Mouse (Mus musculus): ENCODE results near the gene Trp53. TPM values are rescaled to one million over a fixed set of nuclear protein-coding genes. Genes with fewer than 3 reads are reported as not detected.

The Trp53 gene
- polyA plus RNA-seq, 1 experiment: 13.6 TPM

GRCm38 (mm10) chr11:69580572-69581146 lies 500 bp downstream of the Trp53 start:
- Histone ChIP-seq H3K4me1 (ENCODE audit: control insufficient read depth, insufficient read depth, insufficient read length, low read length) (peaks cover 5% of the 10 kb centered on the region), H3K27ac (replicated peaks; ENCODE audit: low read depth, low read length) (peak overlapping the region; percentile 97), H3K4me3 (ENCODE audit: insufficient read depth, low read depth, low read length) (peak overlapping the region; percentile 89)

- Histone ChIP-seq H3K27ac (replicated peaks; ENCODE audit: low read depth, low read length) (peak overlapping the region; percentile 97), H3K4me3 (ENCODE audit: insufficient read depth, low read depth, low read length) (peak overlapping the region; percentile 89), H3K4me1 (ENCODE audit: control insufficient read depth, insufficient read depth, insufficient read length, low read length) (peaks cover 5% of the 10 kb centered on the region)
These were observed 1.1 kb downstream of the Trp53 start for GRCm38 (mm10) chr11:69581147-69581688.

GRCm38 (mm10) chr11:69581814-69582213 lies 1.7 kb downstream of the Trp53 start:
- Histone ChIP-seq H3K4me3 (ENCODE audit: insufficient read depth, low read depth, low read length) (peak overlapping the region; percentile 89), H3K4me1 (ENCODE audit: control insufficient read depth, insufficient read depth, insufficient read length, low read length) (peaks cover 5% of the 10 kb centered on the region), H3K27ac (replicated peaks; ENCODE audit: low read depth, low read length) (peak overlapping the region; percentile 51)

GRCm38 (mm10) chr11:69582230-69582805 lies 2.2 kb downstream of the Trp53 start:
- peaks cover 5% of the 10 kb centered on the region for H3K4me1 ChIP-seq (ENCODE audit: control insufficient read depth, insufficient read depth, insufficient read length, low read length)
- H3K27ac ChIP-seq (replicated peaks; ENCODE audit: low read depth, low read length): peak overlapping the region; percentile 7; the same call in 1 of the 2 replicates
- 0 out of 2 replicates have a peak overlapping the region, but pooled peaks have one; percentile 2 for H3K4me3 ChIP-seq (ENCODE audit: insufficient read depth, low read depth, low read length)

GRCm38 (mm10) chr11:69584008-69584407 lies 3.8 kb downstream of the Trp53 start:
- peaks cover 5% of the 10 kb centered on the region for H3K4me1 ChIP-seq (ENCODE audit: control insufficient read depth, insufficient read depth, insufficient read length, low read length)
- H3K4me3 ChIP-seq (ENCODE audit: insufficient read depth, low read depth, low read length): no peak overlapping the region
- no peak overlapping the region for H3K27ac ChIP-seq (replicated peaks; ENCODE audit: low read depth, low read length)

- H3K4me3 ChIP-seq (ENCODE audit: insufficient read depth, low read depth, low read length): no peak overlapping the region
- H3K4me1 ChIP-seq (ENCODE audit: control insufficient read depth, insufficient read depth, insufficient read length, low read length): peaks cover 5% of the 10 kb centered on the region
- H3K27ac ChIP-seq (replicated peaks; ENCODE audit: low read depth, low read length): no peak overlapping the region
These were observed 4.8 kb downstream of the Trp53 start for GRCm38 (mm10) chr11:69584937-69585336.

GRCm38 (mm10) chr11:69585718-69586325 lies 5.7 kb downstream of the Trp53 start:
- H3K27ac ChIP-seq (replicated peaks; ENCODE audit: low read depth, low read length): no peak overlapping the region

GRCm38 (mm10) chr11:69589207-69589834 lies 9.2 kb downstream of the Trp53 start:
- H3K4me1 ChIP-seq (ENCODE audit: control insufficient read depth, insufficient read depth, insufficient read length, low read length): no peaks in the 10 kb centered on the region
- no peak overlapping the region for H3K27ac ChIP-seq (replicated peaks; ENCODE audit: low read depth, low read length)
- H3K4me3 ChIP-seq (ENCODE audit: insufficient read depth, low read depth, low read length): no peak overlapping the region

More at GRCm38 (mm10) chr11:69585718-69586325, 5.7 kb downstream of the Trp53 start:
- H3K4me3 ChIP-seq (ENCODE audit: insufficient read depth, low read depth, low read length): no peak overlapping the region
- H3K4me1 ChIP-seq (ENCODE audit: control insufficient read depth, insufficient read depth, insufficient read length, low read length): peaks cover 5% of the 10 kb centered on the region

GRCm38 (mm10) chr11:69590622-69591021 lies 10.5 kb downstream of the Trp53 start:
- no peak overlapping the region for H3K4me3 ChIP-seq (ENCODE audit: insufficient read depth, low read depth, low read length)
- H3K4me1 ChIP-seq (ENCODE audit: control insufficient read depth, insufficient read depth, insufficient read length, low read length): no peaks in the 10 kb centered on the region
- H3K27ac ChIP-seq (replicated peaks; ENCODE audit: low read depth, low read length): no peak overlapping the region

- Histone ChIP-seq H3K4me1 (ENCODE audit: control insufficient read depth, insufficient read depth, insufficient read length, low read length) (no peaks in the 10 kb centered on the region), H3K4me3 (ENCODE audit: insufficient read depth, low read depth, low read length) (no peak overlapping the region), H3K27ac (replicated peaks; ENCODE audit: low read depth, low read length) (no peak overlapping the region)
These were observed 11.3 kb downstream of the Trp53 start for GRCm38 (mm10) chr11:69591424-69591823.

GRCm38 (mm10) chr11:69591899-69592637 lies 11.9 kb downstream of the Trp53 start:
- Histone ChIP-seq H3K4me3 (ENCODE audit: insufficient read depth, low read depth, low read length) (no peak overlapping the region), H3K4me1 (ENCODE audit: control insufficient read depth, insufficient read depth, insufficient read length, low read length) (no peaks in the 10 kb centered on the region), H3K27ac (replicated peaks; ENCODE audit: low read depth, low read length) (no peak overlapping the region)

GRCm38 (mm10) chr11:69592799-69593198 lies 12.6 kb downstream of the Trp53 start:
- H3K4me1 ChIP-seq (ENCODE audit: control insufficient read depth, insufficient read depth, insufficient read length, low read length): no peaks in the 10 kb centered on the region
- no peak overlapping the region for H3K27ac ChIP-seq (replicated peaks; ENCODE audit: low read depth, low read length)
- no peak overlapping the region for H3K4me3 ChIP-seq (ENCODE audit: insufficient read depth, low read depth, low read length)

- Histone ChIP-seq H3K27ac (replicated peaks; ENCODE audit: low read depth, low read length) (no peak overlapping the region), H3K4me3 (ENCODE audit: insufficient read depth, low read depth, low read length) (no peak overlapping the region), H3K4me1 (ENCODE audit: control insufficient read depth, insufficient read depth, insufficient read length, low read length) (no peaks in the 10 kb centered on the region)
These were observed 14.7 kb downstream of the Trp53 start for GRCm38 (mm10) chr11:69594853-69595252.

GRCm38 (mm10) chr11:69599436-69599835 lies 19.3 kb downstream of the Trp53 start:
- Histone ChIP-seq H3K27ac (replicated peaks; ENCODE audit: low read depth, low read length) (no peak overlapping the region), H3K4me3 (ENCODE audit: insufficient read depth, low read depth, low read length) (no peak overlapping the region), H3K4me1 (ENCODE audit: control insufficient read depth, insufficient read depth, insufficient read length, low read length) (peaks cover 4% of the 10 kb centered on the region; the same call in 1 of the 2 replicates)

GRCm38 (mm10) chr11:69600098-69600497 lies 19.9 kb downstream of the Trp53 start:
- H3K4me3 ChIP-seq (ENCODE audit: insufficient read depth, low read depth, low read length): no peak overlapping the region
- no peak overlapping the region for H3K27ac ChIP-seq (replicated peaks; ENCODE audit: low read depth, low read length)
- peaks cover 4% of the 10 kb centered on the region; the same call in 1 of the 2 replicates for H3K4me1 ChIP-seq (ENCODE audit: control insufficient read depth, insufficient read depth, insufficient read length, low read length)
